Mouse (Mus musculus) intestine, embryonic 16.5 days (tissue): ENCODE results near the gene Rfx5. TPM values are rescaled to one million over a fixed set of nuclear protein-coding genes. Genes with fewer than 3 reads are reported as not detected.
A peak's percentile ranks its signal among the peaks of the same experiment; 100 is the strongest.
"Not testable (repeated sequence)": the region's sequence is repeated elsewhere in the genome, so short reads cannot be mapped to it uniquely, and the experiment has no call there.

Experiments used
- ATAC-seq: fragments of 200-750 bp; cut with Nextera tagmentation; 2 replicates; pipeline ENCODE4 v1.8.0; 2017; ENCODE audit warnings: moderate TSS enrichment, moderate library complexity
- H3K27ac ChIP-seq: fragments of 300-500 bp; sonication (generic); 2 replicates; pipeline ENCODE4 v1.5.1; 2014; ENCODE audit warnings: mild to moderate bottlenecking, low read length
- H3K27me3 ChIP-seq: fragments of 300-500 bp; sonication (generic); replicated peaks from 2 replicates; pipeline ENCODE4 v1.6.1; 2014; ENCODE audit warnings: low read length, control low read depth, mixed read lengths; ENCODE audit not compliant: control insufficient read depth, insufficient read depth
- H3K36me3 ChIP-seq: fragments of 300-500 bp; sonication (generic); 2 replicates; pipeline ENCODE4 v1.6.1; 2014; ENCODE audit warnings: low read length, control low read depth; ENCODE audit not compliant: control insufficient read depth, insufficient read depth
- H3K4me1 ChIP-seq: fragments of 300-500 bp; sonication (generic); 2 replicates; pipeline ENCODE4 v1.6.1; 2014; ENCODE audit warnings: low read length, control low read depth, mixed read lengths; ENCODE audit not compliant: control insufficient read depth, insufficient read depth
- H3K4me2 ChIP-seq: fragments of 300-500 bp; sonication (generic); 2 replicates; pipeline ENCODE4 v1.6.1; 2014; ENCODE audit warnings: low read depth, low read length, control low read depth
- H3K4me3 ChIP-seq: fragments of 300-500 bp; sonication (generic); 2 replicates; pipeline ENCODE4 v1.5.1; 2014; ENCODE audit warnings: mild to moderate bottlenecking, low read length
- H3K9ac ChIP-seq: fragments of 300-500 bp; sonication (generic); 2 replicates; pipeline ENCODE4 v1.6.1; 2014; ENCODE audit warnings: low read depth, low read length
- H3K9me3 ChIP-seq: fragments of 300-500 bp; sonication (generic); 2 replicates; pipeline ENCODE4 v1.6.1; 2016; ENCODE audit warnings: low read length, control low read depth; ENCODE audit not compliant: control insufficient read depth
- WGBS: fragments of 180-500 bp; shearing (Covaris S2); extraction: QIAGEN DNeasy Blood & Tissue Kit; methylation state at CpG from one replicate; pipeline ENCODE4 v1.1.7; 2014; 5-methylcytosine and 5-hydroxymethylcytosine counted together
- polyA plus RNA-seq: library from polyadenylated mRNA; unstranded; fragments of >200 nt; fragmentation: Nextera tagmentation; extraction: Ambion mirVana; gene quantifications from 2 replicates; pipeline ENCODE4 v1.2.1, GENCODE M21; 2015

The Rfx5 gene
- polyA plus RNA-seq, 1 experiment from 2014 or later, result 4.3 TPM

DNA sequence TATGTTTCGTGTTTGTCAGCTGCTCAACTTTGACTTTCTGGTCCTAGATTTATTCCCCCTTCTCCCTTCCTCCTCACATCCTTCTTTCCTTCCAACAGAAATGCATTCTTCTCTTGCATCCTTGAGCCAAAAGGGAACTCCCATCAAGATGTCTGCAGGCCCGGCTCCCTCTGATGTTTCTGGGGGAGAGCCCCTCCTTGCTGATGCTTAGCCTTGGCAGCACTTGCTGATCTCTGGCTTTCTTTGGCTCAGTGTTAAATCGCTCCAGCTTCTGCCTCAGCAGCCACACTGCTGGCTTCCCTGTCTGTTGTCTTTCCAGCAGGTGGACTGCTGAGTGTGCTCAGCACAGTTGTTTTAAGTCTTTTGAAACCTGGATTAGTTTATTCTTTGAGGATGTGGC, 32.8 kb upstream of the Rfx5 start:
- no peak overlapping the region for H3K9ac ChIP-seq
- H3K9me3 ChIP-seq, result no peaks in the 10 kb centered on the region
- H3K4me1 ChIP-seq, result peaks cover 7% of the 10 kb centered on the region; the same call in 1 of the 2 replicates
- no peak overlapping the region for H3K4me2 ChIP-seq
- WGBS, result 50% methylated on average over 3 of the region's 3 CpGs
- no peaks in the 10 kb centered on the region for H3K27me3 ChIP-seq
- no peaks in the 10 kb centered on the region for H3K36me3 ChIP-seq
- ATAC-seq, result no peak
- no peak overlapping the region for H3K4me3 ChIP-seq
- H3K27ac ChIP-seq, result no peak overlapping the region

DNA sequence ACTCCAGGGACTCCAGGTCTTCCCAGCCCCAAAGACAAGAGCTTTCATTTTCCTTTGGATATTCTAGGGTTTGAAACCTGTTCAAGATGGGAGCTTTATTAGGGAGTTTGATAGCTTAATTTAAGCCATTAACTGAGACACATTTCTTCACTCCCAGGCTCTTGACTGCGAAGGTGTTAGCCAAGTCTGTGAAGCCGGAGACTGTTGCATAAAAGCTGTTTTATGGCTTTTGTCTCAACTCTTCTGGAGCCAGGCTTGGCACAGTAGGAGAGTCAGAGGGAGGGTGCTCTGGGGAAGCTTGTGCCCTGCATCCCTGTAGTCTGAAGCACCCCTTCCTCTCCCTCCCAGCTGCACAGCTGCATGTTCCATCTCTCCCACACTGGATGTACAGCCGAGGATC, 31.5 kb upstream of the Rfx5 start:
- H3K4me2 ChIP-seq, result no peak overlapping the region
- H3K36me3 ChIP-seq, result no peaks in the 10 kb centered on the region
- H3K4me3 ChIP-seq, result no peak overlapping the region
- peaks cover 7% of the 10 kb centered on the region; the same call in 1 of the 2 replicates for H3K4me1 ChIP-seq
- no peaks in the 10 kb centered on the region for H3K9me3 ChIP-seq
- no peak overlapping the region for H3K27ac ChIP-seq
- 45% methylated on average over 3 of the region's 3 CpGs for WGBS
- no peaks in the 10 kb centered on the region for H3K27me3 ChIP-seq
- no peak overlapping the region for H3K9ac ChIP-seq
- ATAC-seq, result no peak

DNA sequence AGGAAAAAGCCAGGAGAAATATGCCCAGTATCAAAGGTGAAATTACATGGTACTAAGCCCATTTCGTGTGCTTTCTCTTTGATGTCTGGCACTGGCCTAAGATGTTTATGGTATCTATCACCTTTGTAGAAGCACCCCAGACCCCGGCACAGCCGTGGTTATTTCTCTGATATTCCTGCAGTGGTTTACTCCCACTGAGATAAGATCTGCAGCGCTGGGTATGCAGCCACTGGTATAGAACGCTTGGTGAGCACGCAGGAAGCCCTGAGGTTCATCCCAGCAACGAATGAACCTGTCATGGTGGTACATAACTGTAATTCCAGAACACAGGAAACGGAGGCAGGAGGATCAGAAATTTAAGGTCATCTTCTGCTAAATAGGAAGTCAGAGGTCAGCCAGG, 29.2 kb upstream of the Rfx5 start:
- 33% methylated on average over 8 of the region's 8 CpGs for WGBS
- ATAC-seq, result no peak
- H3K9ac ChIP-seq, result no peak overlapping the region

GRCm38 (mm10) chr3:94926301-94926736, 27.6 kb upstream of the Rfx5 start:
- WGBS, result 51% methylated on average over 4 of the region's 4 CpGs
- H3K4me3 ChIP-seq, H3K4me2 ChIP-seq, H3K36me3 ChIP-seq, H3K9ac ChIP-seq, H3K9me3 ChIP-seq, H3K4me1 ChIP-seq, H3K27me3 ChIP-seq, ATAC-seq, H3K27ac ChIP-seq: not testable (repeated sequence)

More for the DNA sequence above, 29.2 kb upstream of the Rfx5 start:
- Histone ChIP-seq H3K27ac (no peak overlapping the region), H3K9me3 (no peaks in the 10 kb centered on the region), H3K36me3 (no peaks in the 10 kb centered on the region), H3K4me2 (no peak overlapping the region), H3K4me1 (peaks cover 2% of the 10 kb centered on the region; the same call in 1 of the 2 replicates), H3K4me3 (no peak overlapping the region), H3K27me3 (no peaks in the 10 kb centered on the region)

GRCm38 (mm10) chr3:94928979-94929378, 24.9 kb upstream of the Rfx5 start:
- not testable (repeated sequence) for ATAC-seq

DNA sequence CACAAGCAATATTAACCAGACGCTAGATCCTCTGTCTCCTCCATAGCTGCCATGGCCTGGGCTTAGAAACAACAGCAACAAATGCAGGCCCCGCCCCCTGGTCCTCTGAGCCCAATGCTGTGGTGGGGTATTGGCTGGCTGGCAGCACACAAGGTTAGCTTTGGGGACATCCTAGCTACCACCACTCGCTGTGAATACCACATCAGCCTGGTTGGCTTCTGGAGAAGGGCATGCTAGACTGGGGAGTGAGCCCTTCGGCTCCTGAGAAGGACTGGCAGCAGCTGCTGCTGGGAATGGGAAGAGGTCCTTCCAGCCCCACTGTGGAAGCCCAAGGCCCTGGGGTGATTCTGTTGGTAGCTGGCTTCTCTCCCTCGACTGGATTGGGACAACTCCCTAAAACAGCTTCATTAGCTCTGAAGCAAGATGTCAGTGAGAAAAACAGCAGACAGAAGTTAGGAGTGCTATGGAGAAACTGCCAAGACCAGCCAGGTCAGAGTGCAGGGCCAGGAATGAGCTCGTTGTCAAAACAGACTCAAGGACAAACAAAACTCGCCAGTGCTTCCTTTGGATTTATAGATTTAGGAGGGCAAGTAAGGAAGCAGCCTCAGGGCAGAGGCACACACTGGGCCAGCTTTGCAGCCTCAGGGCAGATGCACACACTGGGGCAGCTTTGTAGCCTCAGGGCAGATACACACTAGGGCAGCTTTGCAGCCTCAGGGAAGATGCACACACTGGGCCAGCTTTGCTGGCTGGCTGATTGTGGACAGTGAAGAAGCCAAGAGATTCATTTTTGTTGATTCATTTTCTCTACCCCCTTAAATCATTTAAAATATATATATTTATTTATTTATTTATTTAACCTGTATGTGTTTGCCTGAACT, 23.2 kb upstream of the Rfx5 start:
- H3K27me3 ChIP-seq, H3K9me3 ChIP-seq, H3K4me1 ChIP-seq, H3K27ac ChIP-seq, H3K4me3 ChIP-seq, H3K36me3 ChIP-seq, H3K4me2 ChIP-seq, ATAC-seq, H3K9ac ChIP-seq: not testable (repeated sequence)
- WGBS, result 38% methylated on average over 7 of the region's 7 CpGs

More at GRCm38 (mm10) chr3:94928979-94929378, 24.9 kb upstream of the Rfx5 start:
- H3K9me3 ChIP-seq, H3K4me1 ChIP-seq, H3K9ac ChIP-seq, H3K36me3 ChIP-seq, H3K27ac ChIP-seq, H3K4me3 ChIP-seq, H3K4me2 ChIP-seq, H3K27me3 ChIP-seq: not testable (repeated sequence)
- WGBS, result 84% methylated on average over 4 of the region's 4 CpGs

- H3K9me3 ChIP-seq, H3K4me3 ChIP-seq, H3K4me1 ChIP-seq, H3K9ac ChIP-seq, H3K27ac ChIP-seq, H3K36me3 ChIP-seq, H3K4me2 ChIP-seq, ATAC-seq, H3K27me3 ChIP-seq: not testable (repeated sequence)
- WGBS, result 77% methylated on average over 10 of the region's 10 CpGs
These were observed 22.3 kb upstream of the Rfx5 start for GRCm38 (mm10) chr3:94931427-94932082.

DNA sequence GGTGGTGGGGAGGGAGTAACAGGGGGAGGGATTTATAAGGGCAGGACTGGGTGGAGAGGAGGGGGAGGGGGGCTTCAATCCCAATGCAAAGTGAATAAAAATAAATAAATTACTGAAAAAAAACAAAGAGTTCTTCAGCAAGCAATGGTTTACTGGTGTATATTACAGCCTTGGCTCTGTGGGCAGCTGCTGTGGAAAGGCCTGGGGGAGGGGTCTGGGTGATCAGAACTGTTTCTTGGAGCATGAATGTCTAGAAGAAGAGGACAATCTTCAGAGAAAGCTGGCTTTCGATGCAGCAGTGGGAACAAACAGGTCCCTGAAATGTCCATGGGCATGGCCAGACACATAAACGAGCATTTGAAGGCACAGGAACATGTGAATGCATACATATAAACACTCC, 21.6 kb upstream of the Rfx5 start:
- ATAC-seq, result peak; percentile 4; the same call in 1 of the 2 replicates
- not testable (repeated sequence) for H3K27me3 ChIP-seq, H3K9me3 ChIP-seq, H3K4me1 ChIP-seq, H3K9ac ChIP-seq, H3K36me3 ChIP-seq, H3K4me3 ChIP-seq
- WGBS, result 44% methylated on average over 2 of the region's 2 CpGs
- H3K27ac ChIP-seq, result peak overlapping the region; percentile 71
- peak overlapping the region; percentile 70 for H3K4me2 ChIP-seq

- H3K4me3 ChIP-seq, result peak within 1 kb of the TSS; percentile 45
These were observed 20.9 kb upstream of the Rfx5 start, which contains the start of gene Selenbp1 for GRCm38 (mm10) chr3:94932809-94933564. Selenbp1 (plus strand) TSS chr3:94933056.

More at GRCm38 (mm10) chr3:94932809-94933564, 20.9 kb upstream of the Rfx5 start, which contains the start of gene Selenbp1:
- H3K9ac ChIP-seq, result peak within 1 kb of the TSS; percentile 63
- H3K36me3 ChIP-seq, result no peaks in the 10 kb centered on the region
- H3K27me3 ChIP-seq, result no peaks in the 10 kb centered on the region
- peaks cover 7% of the 10 kb centered on the region for H3K4me1 ChIP-seq
- H3K4me2 ChIP-seq, result peak within 1 kb of the TSS; percentile 70
- WGBS, result 2% methylated on average over 16 of the region's 16 CpGs
- H3K9me3 ChIP-seq, result no peaks in the 10 kb centered on the region
- peak within 1 kb of the TSS; percentile 88 for H3K27ac ChIP-seq
- peak; percentile 92 for ATAC-seq
